Mouse (Mus musculus): ENCODE data around the gene Wwp2. TPM values are rescaled to one million over a fixed set of nuclear protein-coding genes. Genes with fewer than 3 reads are reported as not detected.

Gene Wwp2
- polyA plus RNA-seq, 1 experiment from 2014 or later = 44.8 TPM

DNA sequence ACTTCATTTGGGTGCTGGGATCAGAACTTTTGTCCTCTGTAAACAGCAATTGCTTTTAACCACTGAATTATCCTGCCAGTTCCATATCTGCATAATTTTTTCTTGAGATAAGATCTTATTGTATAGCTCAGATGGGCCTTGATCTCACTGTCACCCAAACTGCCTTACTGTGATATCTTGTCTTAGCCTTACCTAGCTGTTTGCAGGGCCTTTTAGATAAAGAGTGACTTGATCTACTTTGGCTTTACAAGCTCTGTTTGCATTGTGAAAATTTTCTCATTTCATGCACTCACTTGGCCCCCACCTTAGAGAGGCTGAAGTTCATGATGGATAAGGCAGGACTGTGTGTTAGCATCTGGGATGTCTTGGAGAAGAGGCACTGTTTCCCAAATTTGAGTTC is 48.8 kb downstream of the Wwp2 start:
- ATAC-seq (ENCODE audit: low FRiP score, low TSS enrichment) = no peak
- H3K4me1 ChIP-seq (ENCODE audit: insufficient read depth, low read length) = peaks cover 11% of the 10 kb centered on the region

DNA sequence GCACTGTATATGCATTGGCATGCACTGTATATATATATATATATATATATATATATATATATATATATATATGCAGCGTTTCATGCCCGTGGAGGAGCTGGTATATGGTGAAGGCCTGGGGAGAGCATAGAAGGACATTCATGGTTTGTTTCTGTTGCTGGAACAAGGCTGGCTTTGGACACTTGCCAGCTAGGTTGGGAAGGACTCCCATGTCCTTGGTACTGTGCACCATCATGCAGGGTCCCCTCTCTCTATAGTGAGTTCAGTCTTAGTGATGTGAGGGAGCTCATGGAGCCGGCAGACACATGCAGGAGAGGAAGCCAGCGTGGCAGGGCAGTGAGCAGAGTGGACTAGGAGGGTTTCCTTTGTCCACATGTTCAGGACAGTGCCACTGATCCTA is 52.4 kb downstream of the Wwp2 start:
- peaks cover 24% of the 10 kb centered on the region for H3K4me1 ChIP-seq (ENCODE audit: insufficient read depth, low read length)
- no peak overlapping the region for H3K4me3 ChIP-seq (ENCODE audit: low read length)
- H3K9ac ChIP-seq (replicated peaks; ENCODE audit: low read length) = no peak overlapping the region
- H3K4me2 ChIP-seq (replicated peaks; ENCODE audit: low read depth, low read length) = no peak overlapping the region
- no peak for ATAC-seq (ENCODE audit: low FRiP score, low TSS enrichment)
- peaks cover 6% of the 10 kb centered on the region; the same call in 1 of the 2 replicates for H3K36me3 ChIP-seq (ENCODE audit: insufficient read depth, low read length)
- no peaks in the 10 kb centered on the region for H3K27me3 ChIP-seq (ENCODE audit: insufficient read depth, low read length)
- H3K27ac ChIP-seq (ENCODE audit: low read length) = no peak overlapping the region
- 86% methylated on average over 4 of the region's 4 CpGs for WGBS
- H3K9me3 ChIP-seq (ENCODE audit: low read length) = no peaks in the 10 kb centered on the region

More for the DNA sequence above, 48.8 kb downstream of the Wwp2 start:
- H3K36me3 ChIP-seq (ENCODE audit: insufficient read depth, low read length) = peaks cover 10% of the 10 kb centered on the region; the same call in 1 of the 2 replicates
- no peaks in the 10 kb centered on the region for H3K27me3 ChIP-seq (ENCODE audit: insufficient read depth, low read length)
- no peak overlapping the region for H3K4me2 ChIP-seq (replicated peaks; ENCODE audit: low read depth, low read length)
- H3K9me3 ChIP-seq (ENCODE audit: low read length) = no peaks in the 10 kb centered on the region
- H3K27ac ChIP-seq (ENCODE audit: low read length) = no peak overlapping the region
- H3K4me3 ChIP-seq (ENCODE audit: low read length) = no peak overlapping the region
- no peak overlapping the region for H3K9ac ChIP-seq (replicated peaks; ENCODE audit: low read length)

DNA sequence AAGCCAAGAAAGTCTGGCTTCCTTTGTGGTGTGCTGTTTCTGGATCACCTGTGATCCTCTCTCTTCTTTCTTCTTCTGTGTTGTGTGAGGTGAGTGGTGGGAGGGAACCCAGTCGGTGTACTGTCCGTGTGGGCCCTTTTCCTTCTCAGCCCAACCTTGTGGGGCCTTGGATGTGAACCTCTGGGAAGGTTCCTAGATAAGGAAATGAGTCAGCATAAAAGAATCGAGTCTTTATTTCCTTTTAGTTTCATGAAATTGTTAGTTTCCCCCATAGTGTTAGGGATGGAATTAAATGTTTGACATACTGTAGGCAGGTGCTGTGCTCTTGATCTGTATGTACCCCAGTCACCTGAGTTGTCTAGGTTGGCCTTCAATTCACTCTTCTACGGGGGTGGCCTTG is 52.9 kb downstream of the Wwp2 start:
- Histone ChIP-seq H3K9ac (replicated peaks; ENCODE audit: low read length) (no peak overlapping the region), H3K9me3 (ENCODE audit: low read length) (no peaks in the 10 kb centered on the region), H3K4me1 (ENCODE audit: insufficient read depth, low read length) (peaks cover 24% of the 10 kb centered on the region), H3K27me3 (ENCODE audit: insufficient read depth, low read length) (no peaks in the 10 kb centered on the region), H3K4me2 (replicated peaks; ENCODE audit: low read depth, low read length) (no peak overlapping the region), H3K27ac (ENCODE audit: low read length) (peak overlapping the region; percentile 55; the same call in 1 of the 2 replicates), H3K4me3 (ENCODE audit: low read length) (no peak overlapping the region), H3K36me3 (ENCODE audit: insufficient read depth, low read length) (0 out of 2 replicates have a peak, but pooled peaks cover 4% of the 10 kb centered on the region)
- ATAC-seq (ENCODE audit: low FRiP score, low TSS enrichment) = no peak
- 67% methylated on average over 4 of the region's 4 CpGs for WGBS

DNA sequence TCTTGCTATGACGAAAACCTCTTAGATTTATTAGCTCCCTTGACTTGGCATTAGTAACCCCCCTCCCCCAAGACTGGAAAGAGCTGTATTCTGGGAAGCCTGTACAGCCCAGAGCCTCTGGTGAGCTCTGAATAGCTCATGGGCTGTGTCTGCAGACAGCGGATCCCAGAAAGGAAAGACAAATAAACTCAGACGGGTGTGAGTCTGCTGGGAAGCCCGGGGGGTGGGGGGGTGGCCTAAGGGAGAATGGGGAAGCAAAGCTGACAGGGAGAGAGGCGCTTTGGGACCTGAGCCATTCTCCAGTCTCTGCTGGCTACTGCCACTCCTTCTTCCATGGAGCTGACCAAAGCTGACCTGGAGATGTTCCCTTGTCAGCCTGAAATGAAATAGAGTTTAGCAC is 53.8 kb downstream of the Wwp2 start:
- Histone ChIP-seq H3K27ac (ENCODE audit: low read length) (peak overlapping the region; percentile 55; the same call in 1 of the 2 replicates), H3K36me3 (ENCODE audit: insufficient read depth, low read length) (0 out of 2 replicates have a peak, but pooled peaks cover 4% of the 10 kb centered on the region), H3K4me2 (replicated peaks; ENCODE audit: low read depth, low read length) (no peak overlapping the region), H3K9ac (replicated peaks; ENCODE audit: low read length) (no peak overlapping the region), H3K27me3 (ENCODE audit: insufficient read depth, low read length) (no peaks in the 10 kb centered on the region), H3K4me3 (ENCODE audit: low read length) (no peak overlapping the region), H3K9me3 (ENCODE audit: low read length) (no peaks in the 10 kb centered on the region), H3K4me1 (ENCODE audit: insufficient read depth, low read length) (peaks cover 24% of the 10 kb centered on the region)
- 0 out of 2 replicates have a peak, but pooled peaks have one; percentile 46 for ATAC-seq (ENCODE audit: low FRiP score, low TSS enrichment)
- 28% methylated on average over 5 of the region's 5 CpGs for WGBS

DNA sequence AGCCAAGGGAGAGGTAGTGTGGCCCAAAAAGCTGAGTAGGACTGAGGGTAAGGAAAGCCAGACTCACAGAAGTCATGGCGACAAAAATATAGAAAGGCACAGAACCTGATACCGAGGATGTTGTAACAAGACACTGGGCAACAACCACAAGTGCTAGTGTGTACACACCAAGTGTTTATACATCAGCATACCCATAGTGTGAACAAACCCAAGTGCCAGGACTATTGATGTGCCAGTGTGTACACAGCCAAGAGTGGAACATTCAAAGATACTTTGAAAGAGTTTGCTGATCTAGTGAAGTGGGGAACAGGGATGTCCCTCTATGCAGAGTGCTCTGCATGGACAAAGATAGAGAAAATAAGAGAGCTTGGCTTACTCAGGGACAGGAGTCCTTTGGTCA is 54.5 kb downstream of the Wwp2 start:
- no peak overlapping the region for H3K27ac ChIP-seq (ENCODE audit: low read length)
- H3K4me1 ChIP-seq (ENCODE audit: insufficient read depth, low read length) = peaks cover 24% of the 10 kb centered on the region
- no peaks in the 10 kb centered on the region for H3K27me3 ChIP-seq (ENCODE audit: insufficient read depth, low read length)
- no peak overlapping the region for H3K4me2 ChIP-seq (replicated peaks; ENCODE audit: low read depth, low read length)
- H3K9ac ChIP-seq (replicated peaks; ENCODE audit: low read length) = no peak overlapping the region
- ATAC-seq (ENCODE audit: low FRiP score, low TSS enrichment) = no peak
- no peaks in the 10 kb centered on the region for H3K9me3 ChIP-seq (ENCODE audit: low read length)
- 55% methylated on average over 2 of the region's 2 CpGs for WGBS
- no peak overlapping the region for H3K4me3 ChIP-seq (ENCODE audit: low read length)
- H3K36me3 ChIP-seq (ENCODE audit: insufficient read depth, low read length) = 0 out of 2 replicates have a peak, but pooled peaks cover under 1% of the 10 kb centered on the region

DNA sequence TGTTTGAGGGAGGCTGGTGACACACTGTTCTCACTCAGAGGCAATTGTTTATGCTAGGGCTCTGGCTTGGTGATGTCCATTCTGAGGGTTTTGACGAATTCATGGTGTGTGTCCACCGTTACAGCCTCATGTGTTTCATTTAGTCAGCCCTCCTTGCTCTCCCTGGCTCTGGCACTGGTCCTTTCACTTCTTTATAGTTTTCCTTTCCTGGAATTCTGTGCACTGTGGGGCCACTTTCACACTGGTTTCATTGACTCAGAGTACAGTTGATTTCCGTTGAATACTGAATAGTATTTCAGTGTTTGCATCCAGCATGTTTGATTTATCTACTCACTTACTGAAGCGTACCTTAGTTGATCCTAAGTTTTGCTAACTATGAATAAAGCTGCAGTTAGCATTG is 55.0 kb downstream of the Wwp2 start:
- no peaks in the 10 kb centered on the region for H3K9me3 ChIP-seq (ENCODE audit: low read length)
- H3K36me3 ChIP-seq (ENCODE audit: insufficient read depth, low read length) = no peaks in the 10 kb centered on the region
- H3K4me1 ChIP-seq (ENCODE audit: insufficient read depth, low read length) = peaks cover 24% of the 10 kb centered on the region
- H3K4me2 ChIP-seq (replicated peaks; ENCODE audit: low read depth, low read length) = no peak overlapping the region
- WGBS = 36% methylated on average over 4 of the region's 4 CpGs
- no peak overlapping the region for H3K27ac ChIP-seq (ENCODE audit: low read length)
- no peak for ATAC-seq (ENCODE audit: low FRiP score, low TSS enrichment)
- no peaks in the 10 kb centered on the region for H3K27me3 ChIP-seq (ENCODE audit: insufficient read depth, low read length)
- H3K4me3 ChIP-seq (ENCODE audit: low read length) = no peak overlapping the region
- no peak overlapping the region for H3K9ac ChIP-seq (replicated peaks; ENCODE audit: low read length)

DNA sequence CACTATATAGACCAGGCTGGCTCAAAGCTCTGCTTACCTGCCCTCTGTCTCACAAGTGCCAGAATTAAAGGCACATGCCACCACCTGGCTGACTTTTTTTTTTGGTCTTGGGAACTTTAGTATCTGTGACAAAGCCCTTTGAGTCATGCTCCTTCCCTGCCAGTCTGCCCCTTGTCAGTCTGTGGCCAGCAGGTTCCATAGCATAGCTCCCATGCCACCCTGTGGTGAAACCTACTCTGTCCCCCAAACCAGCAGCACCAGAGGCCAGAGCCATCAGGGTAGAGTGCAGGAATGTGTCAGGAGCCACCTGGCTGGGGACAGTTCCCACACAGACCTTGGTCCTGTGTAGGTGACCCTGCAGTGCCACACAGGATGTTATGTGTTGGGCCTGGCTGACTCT is 55.7 kb downstream of the Wwp2 start:
- Histone ChIP-seq H3K4me3 (ENCODE audit: low read length) (no peak overlapping the region), H3K27me3 (ENCODE audit: insufficient read depth, low read length) (no peaks in the 10 kb centered on the region), H3K9me3 (ENCODE audit: low read length) (no peaks in the 10 kb centered on the region), H3K9ac (replicated peaks; ENCODE audit: low read length) (no peak overlapping the region), H3K4me2 (replicated peaks; ENCODE audit: low read depth, low read length) (no peak overlapping the region), H3K36me3 (ENCODE audit: insufficient read depth, low read length) (no peaks in the 10 kb centered on the region), H3K4me1 (ENCODE audit: insufficient read depth, low read length) (peaks cover 24% of the 10 kb centered on the region), H3K27ac (ENCODE audit: low read length) (no peak overlapping the region)
- no peak for ATAC-seq (ENCODE audit: low FRiP score, low TSS enrichment)

DNA sequence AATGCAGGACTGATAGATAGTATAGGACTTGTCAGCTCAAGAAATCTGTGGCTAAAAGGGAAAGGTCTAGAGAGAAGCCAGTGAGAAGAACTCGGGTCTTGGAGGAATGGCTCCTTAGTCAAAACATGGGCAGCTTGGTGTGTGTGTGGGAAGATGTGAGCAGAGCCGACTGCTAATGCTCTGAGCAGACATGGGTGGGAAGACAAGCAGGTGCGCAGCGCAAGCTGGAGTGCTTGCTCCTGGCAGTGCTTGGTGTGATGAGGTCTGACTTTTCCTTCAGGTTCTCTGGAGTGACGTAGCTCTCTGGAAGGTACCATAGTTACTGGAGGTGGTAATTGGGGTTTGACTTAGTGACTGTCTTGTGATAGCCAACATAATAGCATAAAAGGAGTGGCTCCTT is 56.6 kb downstream of the Wwp2 start:
- Histone ChIP-seq H3K4me1 (ENCODE audit: insufficient read depth, low read length) (peaks cover 30% of the 10 kb centered on the region), H3K36me3 (ENCODE audit: insufficient read depth, low read length) (no peaks in the 10 kb centered on the region), H3K27ac (ENCODE audit: low read length) (no peak overlapping the region), H3K4me3 (ENCODE audit: low read length) (no peak overlapping the region), H3K9me3 (ENCODE audit: low read length) (no peaks in the 10 kb centered on the region), H3K4me2 (replicated peaks; ENCODE audit: low read depth, low read length) (no peak overlapping the region), H3K27me3 (ENCODE audit: insufficient read depth, low read length) (no peaks in the 10 kb centered on the region), H3K9ac (replicated peaks; ENCODE audit: low read length) (no peak overlapping the region)
- ATAC-seq (ENCODE audit: low FRiP score, low TSS enrichment) = no peak
- WGBS = 92% methylated on average over 5 of the region's 5 CpGs

DNA sequence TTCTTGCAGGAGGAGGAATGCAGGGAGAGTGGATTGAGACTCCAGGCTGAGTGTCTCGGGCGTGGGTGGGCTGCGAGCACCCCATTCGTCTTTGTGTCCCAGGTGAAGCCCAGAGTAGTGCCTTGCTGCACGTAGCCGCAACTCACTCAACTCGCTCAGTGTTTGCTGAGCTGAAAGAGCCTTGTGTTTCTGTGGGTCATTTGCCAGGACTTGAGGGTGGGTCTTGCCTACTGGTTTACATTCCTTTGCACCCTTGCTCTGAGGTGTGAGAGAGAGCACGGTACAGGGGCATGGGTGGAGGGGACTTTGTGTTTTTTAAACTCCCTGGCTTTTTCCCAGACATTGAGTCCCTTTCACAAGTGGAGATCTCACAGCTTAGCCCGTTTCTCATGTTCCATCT is 59.3 kb downstream of the Wwp2 start:
- H3K4me1 ChIP-seq (ENCODE audit: insufficient read depth, low read length) = peaks cover 16% of the 10 kb centered on the region; the same call in 1 of the 2 replicates
- H3K27me3 ChIP-seq (ENCODE audit: insufficient read depth, low read length) = no peaks in the 10 kb centered on the region
- no peak overlapping the region for H3K27ac ChIP-seq (ENCODE audit: low read length)
- H3K36me3 ChIP-seq (ENCODE audit: insufficient read depth, low read length) = no peaks in the 10 kb centered on the region
- H3K4me2 ChIP-seq (replicated peaks; ENCODE audit: low read depth, low read length) = no peak overlapping the region
- WGBS = 59% methylated on average over 9 of the region's 9 CpGs
- H3K9me3 ChIP-seq (ENCODE audit: low read length) = no peaks in the 10 kb centered on the region
- H3K4me3 ChIP-seq (ENCODE audit: low read length) = no peak overlapping the region
- no peak overlapping the region for H3K9ac ChIP-seq (replicated peaks; ENCODE audit: low read length)
- ATAC-seq (ENCODE audit: low FRiP score, low TSS enrichment) = no peak

DNA sequence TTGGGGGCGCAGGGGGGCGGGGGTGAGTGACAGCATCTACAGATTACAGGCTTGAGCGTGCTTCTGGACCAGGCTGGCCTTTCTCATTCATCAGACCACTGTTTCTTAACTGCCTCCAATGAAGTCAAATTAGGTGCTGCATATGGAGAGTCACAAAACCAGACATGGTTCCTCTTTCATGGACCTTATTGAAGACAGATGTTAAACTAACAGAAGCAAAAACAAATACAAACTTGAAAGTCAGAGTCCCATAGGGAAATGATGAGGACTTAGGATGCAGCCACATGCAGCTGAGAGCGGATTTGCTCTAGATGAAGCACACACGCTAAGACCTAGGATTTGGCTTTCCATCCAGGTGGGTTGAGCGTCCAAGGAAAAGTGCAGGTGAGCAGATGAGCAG is 61.5 kb downstream of the Wwp2 start:
- Histone ChIP-seq H3K9me3 (ENCODE audit: low read length) (no peaks in the 10 kb centered on the region), H3K36me3 (ENCODE audit: insufficient read depth, low read length) (no peaks in the 10 kb centered on the region), H3K4me2 (replicated peaks; ENCODE audit: low read depth, low read length) (no peak overlapping the region), H3K27me3 (ENCODE audit: insufficient read depth, low read length) (no peaks in the 10 kb centered on the region), H3K4me3 (ENCODE audit: low read length) (no peak overlapping the region), H3K4me1 (ENCODE audit: insufficient read depth, low read length) (peaks cover 12% of the 10 kb centered on the region), H3K27ac (ENCODE audit: low read length) (no peak overlapping the region), H3K9ac (replicated peaks; ENCODE audit: low read length) (no peak overlapping the region)
- ATAC-seq (ENCODE audit: low FRiP score, low TSS enrichment) = no peak
- 88% methylated on average over 6 of the region's 6 CpGs for WGBS

All from kidney, embryonic 16.5 days (tissue).